Mouse (Mus musculus) intestine, embryonic 16.5 days (tissue): ENCODE measurements at regions not wholly inside any gene's neighbourhood (a gene's known extent, or its start where the extent isn't known, plus 50 kb on each side); places are given as distances from the start of the nearest gene placed in this dataset.

Source experiments
- ATAC-seq: fragments of 200-750 bp; cut with Nextera tagmentation; 2 replicates; pipeline ENCODE4 v1.8.0; 2017; ENCODE audit warnings: moderate TSS enrichment, moderate library complexity
- H3K27ac ChIP-seq: fragments of 300-500 bp; sonication (generic); 2 replicates; pipeline ENCODE4 v1.5.1; 2014; ENCODE audit warnings: mild to moderate bottlenecking, low read length
- H3K27me3 ChIP-seq: fragments of 300-500 bp; sonication (generic); replicated peaks from 2 replicates; pipeline ENCODE4 v1.6.1; 2014; ENCODE audit warnings: low read length, control low read depth, mixed read lengths; ENCODE audit not compliant: control insufficient read depth, insufficient read depth
- H3K36me3 ChIP-seq: fragments of 300-500 bp; sonication (generic); 2 replicates; pipeline ENCODE4 v1.6.1; 2014; ENCODE audit warnings: low read length, control low read depth; ENCODE audit not compliant: control insufficient read depth, insufficient read depth
- H3K4me1 ChIP-seq: fragments of 300-500 bp; sonication (generic); 2 replicates; pipeline ENCODE4 v1.6.1; 2014; ENCODE audit warnings: low read length, control low read depth, mixed read lengths; ENCODE audit not compliant: control insufficient read depth, insufficient read depth
- H3K4me2 ChIP-seq: fragments of 300-500 bp; sonication (generic); 2 replicates; pipeline ENCODE4 v1.6.1; 2014; ENCODE audit warnings: low read depth, low read length, control low read depth
- H3K4me3 ChIP-seq: fragments of 300-500 bp; sonication (generic); 2 replicates; pipeline ENCODE4 v1.5.1; 2014; ENCODE audit warnings: mild to moderate bottlenecking, low read length
- H3K9ac ChIP-seq: fragments of 300-500 bp; sonication (generic); 2 replicates; pipeline ENCODE4 v1.6.1; 2014; ENCODE audit warnings: low read depth, low read length
- H3K9me3 ChIP-seq: fragments of 300-500 bp; sonication (generic); 2 replicates; pipeline ENCODE4 v1.6.1; 2016; ENCODE audit warnings: low read length, control low read depth; ENCODE audit not compliant: control insufficient read depth
- WGBS: fragments of 180-500 bp; shearing (Covaris S2); extraction: QIAGEN DNeasy Blood & Tissue Kit; methylation state at CpG from one replicate; pipeline ENCODE4 v1.1.7; 2014; 5-methylcytosine and 5-hydroxymethylcytosine counted together

DNA sequence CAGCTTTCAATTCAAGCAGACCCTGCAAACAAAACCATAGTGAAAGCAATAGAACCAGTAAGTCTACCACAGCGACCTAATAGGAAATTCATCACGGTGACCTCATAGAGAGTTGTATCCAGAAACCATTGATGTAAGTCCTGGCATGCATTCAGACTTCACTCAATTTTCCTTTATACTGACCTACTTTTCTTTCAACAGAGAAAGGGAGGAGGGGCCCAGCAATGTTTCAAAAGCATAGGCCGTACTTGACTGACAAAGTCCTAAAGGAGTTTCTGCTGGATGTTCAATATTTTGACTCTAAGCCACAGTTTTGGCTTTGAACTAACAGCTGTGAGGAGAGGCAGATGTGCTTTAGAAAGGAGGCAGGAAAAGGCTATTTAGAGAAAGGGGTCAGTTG lies 88.4 kb downstream of the AI593442 start:
- ATAC-seq: no peak
- no peaks in the 10 kb centered on the region for H3K4me1 ChIP-seq
- no peak overlapping the region for H3K4me3 ChIP-seq
- H3K9me3 ChIP-seq: no peaks in the 10 kb centered on the region
- 74% methylated on average over 3 of the region's 3 CpGs for WGBS
- H3K27me3 ChIP-seq: no peaks in the 10 kb centered on the region
- H3K4me2 ChIP-seq: no peak overlapping the region
- no peaks in the 10 kb centered on the region for H3K36me3 ChIP-seq
- no peak overlapping the region for H3K27ac ChIP-seq
- H3K9ac ChIP-seq: no peak overlapping the region

DNA sequence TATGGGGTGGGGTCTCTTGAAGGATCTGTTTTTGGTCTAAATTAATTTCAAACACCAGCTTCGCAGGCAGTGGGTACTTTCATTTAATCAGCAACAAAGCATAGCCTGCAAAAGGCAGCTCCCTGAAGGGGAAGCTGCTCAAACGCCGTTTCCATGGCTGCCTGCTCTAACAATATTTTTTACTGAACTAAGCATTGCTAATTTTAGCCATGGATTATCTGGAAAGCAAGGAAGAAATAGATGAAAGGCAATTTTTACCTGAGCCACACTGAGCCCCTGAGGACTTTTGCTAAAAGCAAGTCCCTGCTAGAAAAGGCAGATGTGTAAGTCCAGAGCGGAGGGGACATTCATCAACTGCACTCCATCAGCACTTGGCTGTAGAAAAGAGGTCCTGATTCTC lies 105.5 kb downstream of the AI593442 start:
- ATAC-seq: no peak
- no peaks in the 10 kb centered on the region for H3K36me3 ChIP-seq
- no peaks in the 10 kb centered on the region for H3K9me3 ChIP-seq
- no peak overlapping the region for H3K9ac ChIP-seq
- H3K4me2 ChIP-seq: no peak overlapping the region
- H3K4me1 ChIP-seq: no peaks in the 10 kb centered on the region
- no peaks in the 10 kb centered on the region for H3K27me3 ChIP-seq
- no peak overlapping the region for H3K27ac ChIP-seq
- WGBS: 69% methylated on average over 4 of the region's 4 CpGs
- H3K4me3 ChIP-seq: no peak overlapping the region

DNA sequence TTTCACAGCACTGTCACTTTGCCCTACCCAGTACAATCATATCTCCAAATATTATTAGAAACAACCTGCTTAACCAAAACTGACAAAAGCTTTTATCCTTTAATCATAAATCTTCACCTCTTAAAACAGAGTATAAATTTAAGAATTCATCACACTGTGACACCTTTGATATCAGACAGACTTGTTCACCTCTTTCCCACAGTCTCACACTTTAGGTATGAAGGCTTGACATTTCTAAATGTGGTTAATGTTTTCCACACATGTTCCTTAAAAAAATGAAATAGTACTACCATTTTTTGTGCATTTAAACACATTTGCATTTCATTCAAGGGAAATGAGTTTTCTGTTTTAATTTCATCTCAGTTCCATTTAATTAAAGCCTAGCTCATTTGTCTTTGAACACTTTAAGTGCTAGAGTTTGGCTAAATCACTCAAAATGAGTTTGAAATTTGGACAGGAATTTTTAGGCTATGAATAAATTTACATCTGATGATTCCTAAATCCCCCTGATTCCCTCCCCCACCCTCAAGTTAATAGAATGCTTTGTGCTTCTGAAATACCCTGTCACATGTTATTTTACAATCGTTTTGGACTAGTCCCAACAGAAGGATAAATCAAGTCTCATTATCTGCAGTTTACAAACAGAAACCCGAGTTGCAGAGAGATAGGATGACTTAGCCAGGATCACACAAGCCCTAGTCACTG lies 127.9 kb downstream of the AI593442 start:
- no peaks in the 10 kb centered on the region for H3K4me1 ChIP-seq
- no peaks in the 10 kb centered on the region for H3K36me3 ChIP-seq
- H3K9me3 ChIP-seq: no peaks in the 10 kb centered on the region
- no peak overlapping the region for H3K27ac ChIP-seq
- WGBS: 45% methylated on average over 2 of the region's 2 CpGs
- no peak for ATAC-seq
- H3K27me3 ChIP-seq: no peaks in the 10 kb centered on the region
- no peak overlapping the region for H3K4me2 ChIP-seq
- no peak overlapping the region for H3K4me3 ChIP-seq
- H3K9ac ChIP-seq: no peak overlapping the region

DNA sequence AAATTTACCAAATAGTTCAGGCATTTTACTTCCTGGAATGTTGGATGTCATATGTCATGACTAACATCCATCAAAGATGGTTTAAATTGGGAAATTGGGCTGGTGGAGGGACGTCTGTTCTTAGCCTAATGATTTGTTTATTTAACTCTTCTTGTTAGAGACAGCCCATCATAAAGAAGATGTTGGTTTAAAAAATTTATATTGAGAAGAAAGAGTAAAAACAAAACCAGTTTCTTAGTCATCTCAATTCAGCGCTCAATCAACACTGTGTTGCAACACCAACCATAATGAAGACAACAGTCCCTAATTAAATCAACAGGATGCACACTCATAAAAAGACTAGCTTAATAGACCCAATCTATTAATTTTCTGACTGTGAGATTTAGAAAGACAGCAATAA lies 133.5 kb downstream of the AI593442 start:
- H3K4me1 ChIP-seq: no peaks in the 10 kb centered on the region
- no peak overlapping the region for H3K4me2 ChIP-seq
- no peaks in the 10 kb centered on the region for H3K27me3 ChIP-seq
- H3K36me3 ChIP-seq: no peaks in the 10 kb centered on the region
- WGBS: 55% methylated on average over 2 of the region's 2 CpGs
- ATAC-seq: no peak
- no peak overlapping the region for H3K4me3 ChIP-seq
- H3K9ac ChIP-seq: no peak overlapping the region
- no peaks in the 10 kb centered on the region for H3K9me3 ChIP-seq
- no peak overlapping the region for H3K27ac ChIP-seq

DNA sequence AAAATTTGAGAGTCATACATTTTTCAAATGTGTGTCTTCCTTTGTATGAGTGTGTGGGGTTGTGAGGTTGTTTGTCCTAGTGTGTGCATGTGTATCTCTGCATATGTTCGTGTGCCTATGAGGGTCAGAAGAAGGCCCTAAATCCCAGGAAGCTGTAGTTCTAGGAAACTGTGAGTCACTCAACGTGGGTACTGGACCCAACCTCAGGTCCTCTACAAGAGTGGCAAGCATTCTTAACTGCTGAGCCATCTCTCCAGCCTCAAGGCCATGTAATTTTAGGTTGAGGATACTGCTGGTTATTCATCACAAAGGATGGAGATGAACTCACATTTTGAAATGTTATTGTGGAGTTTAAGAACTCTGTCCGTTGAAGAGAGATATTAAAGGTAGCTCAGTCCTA lies 140.5 kb downstream of the AI593442 start:
- H3K27me3 ChIP-seq: no peaks in the 10 kb centered on the region
- ATAC-seq: no peak
- H3K4me2 ChIP-seq: no peak overlapping the region
- no peaks in the 10 kb centered on the region for H3K36me3 ChIP-seq
- H3K27ac ChIP-seq: no peak overlapping the region
- no peak overlapping the region for H3K4me3 ChIP-seq
- H3K4me1 ChIP-seq: no peaks in the 10 kb centered on the region
- H3K9ac ChIP-seq: no peak overlapping the region
- 79% methylated on average over 3 of the region's 3 CpGs for WGBS
- H3K9me3 ChIP-seq: no peaks in the 10 kb centered on the region

DNA sequence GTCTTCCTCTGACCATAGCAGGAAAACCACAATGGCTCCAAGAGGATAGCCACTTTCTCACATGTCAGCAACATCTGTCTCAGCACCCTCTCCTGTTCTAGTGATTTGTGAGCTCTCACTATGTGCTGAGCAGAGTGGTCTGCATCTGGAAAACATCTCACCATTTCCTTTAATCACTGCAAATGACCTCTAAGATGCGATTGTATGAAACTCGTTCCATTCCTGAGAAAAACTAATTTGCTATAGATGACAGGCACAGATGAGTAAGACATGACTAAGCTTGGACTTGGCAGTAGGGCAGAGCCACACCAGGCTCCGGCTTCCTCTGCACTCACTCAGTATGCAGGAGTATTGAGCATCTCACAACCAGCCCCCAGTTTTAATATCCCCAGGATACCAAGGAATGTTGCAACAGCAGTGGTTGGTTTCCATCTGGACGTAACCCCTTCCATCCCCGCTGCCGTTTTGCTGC lies 150.1 kb downstream of the AI593442 start:
- Histone ChIP-seq H3K4me2 (no peak overlapping the region), H3K9me3 (no peaks in the 10 kb centered on the region), H3K36me3 (no peaks in the 10 kb centered on the region), H3K9ac (no peak overlapping the region), H3K4me3 (no peak overlapping the region), H3K4me1 (no peaks in the 10 kb centered on the region), H3K27me3 (no peaks in the 10 kb centered on the region), H3K27ac (no peak overlapping the region)
- 81% methylated on average over 6 of the region's 6 CpGs for WGBS
- ATAC-seq: no peak

DNA sequence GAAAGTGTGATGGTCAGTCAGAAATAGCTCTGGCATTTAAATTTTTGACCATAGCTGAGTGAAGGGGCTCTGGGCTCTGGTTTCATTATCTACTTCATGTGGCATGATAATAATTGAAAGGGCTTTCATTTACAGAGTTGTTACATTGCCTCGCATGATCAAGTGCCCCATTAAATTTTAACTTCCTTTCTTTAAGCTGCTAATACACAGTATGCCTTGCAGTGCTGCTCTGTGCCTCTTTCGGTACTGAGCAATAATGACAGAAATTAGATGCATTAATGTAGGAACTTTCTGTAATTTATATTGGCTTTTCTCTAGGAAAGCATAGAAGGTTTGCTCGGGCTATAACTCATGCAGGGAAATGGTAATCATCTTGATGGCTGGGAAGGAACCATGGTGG lies 179.1 kb downstream of the AI593442 start:
- Histone ChIP-seq H3K36me3 (no peaks in the 10 kb centered on the region), H3K4me3 (no peak overlapping the region), H3K27ac (no peak overlapping the region), H3K9me3 (no peaks in the 10 kb centered on the region), H3K4me1 (no peaks in the 10 kb centered on the region), H3K27me3 (no peaks in the 10 kb centered on the region), H3K9ac (no peak overlapping the region), H3K4me2 (no peak overlapping the region)
- 84% methylated on average over 3 of the region's 3 CpGs for WGBS
- no peak for ATAC-seq

DNA sequence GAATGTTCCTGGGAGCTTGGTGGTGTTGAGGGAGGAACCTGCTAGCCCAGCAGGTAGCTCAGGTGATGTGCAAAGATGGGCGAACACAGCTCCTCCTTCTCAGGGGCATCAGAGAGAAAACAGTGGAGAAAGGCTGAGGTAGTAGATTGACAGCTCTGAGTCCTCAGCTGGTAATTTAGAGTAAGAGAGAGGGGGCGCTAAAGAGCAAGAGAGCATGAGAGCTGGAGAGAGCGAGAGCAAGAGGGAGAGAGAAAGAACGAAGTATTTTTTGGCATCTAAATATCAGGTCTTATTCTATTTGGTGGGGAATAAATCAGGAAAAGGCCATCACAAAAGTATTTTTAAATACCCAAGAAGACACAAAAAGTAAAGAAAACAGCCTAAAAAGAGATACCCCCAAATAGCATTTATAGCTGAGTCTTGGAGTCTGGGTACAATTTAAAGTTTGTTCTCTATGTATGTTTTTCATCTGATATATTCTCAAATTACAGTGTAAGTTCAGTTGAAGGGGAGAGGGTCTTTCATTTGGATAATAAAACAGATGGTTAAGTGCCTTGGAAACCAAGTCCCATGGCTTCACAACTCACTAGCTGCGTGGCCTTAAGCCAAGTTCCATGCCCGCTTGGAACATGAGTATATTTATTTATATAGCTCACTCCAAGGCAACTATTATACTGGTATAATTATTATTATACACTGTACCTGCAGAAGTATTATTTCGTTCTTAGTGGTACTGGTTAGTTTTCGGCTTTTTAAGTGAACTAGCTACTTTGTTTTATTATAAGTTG lies 183.9 kb downstream of the AI593442 start:
- Histone ChIP-seq H3K9me3 (no peaks in the 10 kb centered on the region), H3K4me1 (no peaks in the 10 kb centered on the region), H3K27ac (no peak overlapping the region), H3K27me3 (no peaks in the 10 kb centered on the region), H3K36me3 (no peaks in the 10 kb centered on the region), H3K4me3 (no peak overlapping the region), H3K4me2 (no peak overlapping the region), H3K9ac (no peak overlapping the region)
- WGBS: 61% methylated on average over 8 of the region's 8 CpGs
- ATAC-seq: no peak

DNA sequence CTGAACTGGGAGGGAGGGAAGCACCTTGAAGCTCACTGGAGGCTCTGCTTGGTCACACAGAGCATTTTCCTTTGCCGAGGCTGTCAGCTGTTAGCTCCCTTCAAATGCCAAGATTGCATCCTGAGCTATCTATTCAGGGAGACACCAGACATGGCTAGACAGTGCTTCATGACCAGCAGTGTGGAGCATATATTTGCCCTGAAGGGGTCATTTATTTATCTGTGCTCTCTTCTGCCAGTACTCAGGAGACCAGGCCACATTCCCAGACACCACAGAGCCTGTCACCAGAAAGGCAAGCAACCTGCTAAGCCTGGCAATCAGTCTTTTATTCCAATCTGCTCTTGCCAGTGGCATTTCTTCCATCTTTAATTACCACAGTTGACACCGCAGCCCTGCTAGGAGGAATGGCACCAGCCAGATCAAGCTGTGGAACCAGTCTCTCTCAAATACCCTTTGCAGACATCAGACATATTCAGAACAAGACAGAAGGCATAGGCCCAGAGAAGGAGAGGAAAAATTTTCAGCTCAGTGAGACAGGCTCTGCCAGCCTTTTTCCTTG lies 186.6 kb downstream of the AI593442 start:
- no peak overlapping the region for H3K27ac ChIP-seq
- no peaks in the 10 kb centered on the region for H3K4me1 ChIP-seq
- H3K4me3 ChIP-seq: no peak overlapping the region
- no peak overlapping the region for H3K4me2 ChIP-seq
- no peaks in the 10 kb centered on the region for H3K36me3 ChIP-seq
- no peak for ATAC-seq
- H3K9ac ChIP-seq: no peak overlapping the region
- H3K27me3 ChIP-seq: no peaks in the 10 kb centered on the region
- no peaks in the 10 kb centered on the region for H3K9me3 ChIP-seq
- 52% methylated on average over 2 of the region's 2 CpGs for WGBS
